Mouse (Mus musculus) midbrain, embryonic 16.5 days (tissue): Measurements from ENCODE around the gene Orm1. TPM values are rescaled to one million over a fixed set of nuclear protein-coding genes. Genes with fewer than 3 reads are reported as not detected.
"Not testable (repeated sequence)": the region's sequence is repeated elsewhere in the genome, so short reads cannot be mapped to it uniquely, and the experiment has no call there.

Experiments used
- ATAC-seq: fragments of 200-750 bp; cut with Nextera tagmentation; 2 replicates; pipeline ENCODE4 v1.8.0; 2017; ENCODE audit warnings: moderate TSS enrichment
- H3K27ac ChIP-seq: fragments of 300-500 bp; sonication (generic); 2 replicates; pipeline ENCODE4 v1.5.1; 2014; ENCODE audit warnings: mild to moderate bottlenecking, low read length, mixed read lengths
- H3K27me3 ChIP-seq: fragments of 300-500 bp; sonication (generic); 2 replicates; pipeline ENCODE4 v1.6.1; 2014; ENCODE audit warnings: low read depth, low read length, mixed read lengths; ENCODE audit not compliant: control insufficient read depth, insufficient read depth
- H3K36me3 ChIP-seq: fragments of 300-500 bp; sonication (generic); 2 replicates; pipeline ENCODE4 v1.6.1; 2014; ENCODE audit warnings: mild to moderate bottlenecking, low read length, moderate library complexity, mixed read lengths; ENCODE audit not compliant: control insufficient read depth, insufficient read depth
- H3K4me1 ChIP-seq: fragments of 300-500 bp; sonication (generic); 2 replicates; pipeline ENCODE4 v1.6.1; 2014; ENCODE audit warnings: mild to moderate bottlenecking, low read length, mixed read lengths; ENCODE audit not compliant: control insufficient read depth, insufficient read depth
- H3K4me2 ChIP-seq: fragments of 300-500 bp; sonication (generic); 2 replicates; pipeline ENCODE4 v1.6.1; 2014; ENCODE audit warnings: mild to moderate bottlenecking, low read length, mixed read lengths
- H3K4me3 ChIP-seq: fragments of 300-500 bp; sonication (generic); 2 replicates; pipeline ENCODE4 v1.5.1; 2014; ENCODE audit warnings: low read depth, mild to moderate bottlenecking, low read length, moderate library complexity, mixed read lengths
- H3K9ac ChIP-seq: fragments of 300-500 bp; sonication (generic); 2 replicates; pipeline ENCODE4 v1.6.1; 2014; ENCODE audit warnings: low read depth, low read length, mixed read lengths
- H3K9me3 ChIP-seq: fragments of 300-500 bp; sonication (generic); replicated peaks from 2 replicates; pipeline ENCODE4 v1.6.1; 2014; ENCODE audit warnings: mild to moderate bottlenecking, low read length, mixed read lengths; ENCODE audit not compliant: control insufficient read depth, poor library complexity, severe bottlenecking
- WGBS: fragments of 180-500 bp; shearing (Covaris S2); extraction: QIAGEN DNeasy Blood & Tissue Kit; methylation state at CpG from one replicate; pipeline ENCODE4 v1.1.7; 2014; 5-methylcytosine and 5-hydroxymethylcytosine counted together
- polyA plus RNA-seq: library from polyadenylated mRNA; unstranded; fragments of >200 nt; fragmentation: Nextera tagmentation; extraction: Ambion mirVana; gene quantifications from 2 replicates; pipeline ENCODE4 v1.2.1, GENCODE M21; 2015

The Orm1 gene
- polyA plus RNA-seq, 1 experiment from 2014 or later, result not detected

GRCm38 (mm10) chr4:63311426-63311825 is 32.9 kb upstream of the Orm1 start:
- no peak for ATAC-seq
- Histone ChIP-seq H3K9me3 (no peaks in the 10 kb centered on the region), H3K27me3 (no peaks in the 10 kb centered on the region), H3K4me3 (no peak overlapping the region), H3K4me1 (no peaks in the 10 kb centered on the region), H3K36me3 (no peaks in the 10 kb centered on the region), H3K27ac (no peak overlapping the region), H3K9ac (no peak overlapping the region), H3K4me2 (no peak overlapping the region)
- WGBS, result 89% methylated on average over 7 of the region's 7 CpGs

- 70% methylated on average over 5 of the region's 5 CpGs for WGBS
- Histone ChIP-seq H3K4me1 (no peaks in the 10 kb centered on the region), H3K9ac (no peak overlapping the region), H3K36me3 (no peaks in the 10 kb centered on the region), H3K4me2 (no peak overlapping the region), H3K27ac (no peak overlapping the region), H3K4me3 (no peak overlapping the region), H3K27me3 (no peaks in the 10 kb centered on the region), H3K9me3 (no peaks in the 10 kb centered on the region)
- no peak for ATAC-seq
Measured at GRCm38 (mm10) chr4:63314063-63314462, 30.3 kb upstream of the Orm1 start.

- Histone ChIP-seq H3K4me3 (no peak overlapping the region), H3K36me3 (no peaks in the 10 kb centered on the region), H3K4me1 (no peaks in the 10 kb centered on the region), H3K4me2 (no peak overlapping the region), H3K27me3 (no peaks in the 10 kb centered on the region), H3K9ac (no peak overlapping the region), H3K27ac (no peak overlapping the region), H3K9me3 (no peaks in the 10 kb centered on the region)
- no peak for ATAC-seq
- WGBS, result 78% methylated on average over 9 of the region's 9 CpGs
Measured at GRCm38 (mm10) chr4:63316076-63316746, 28.1 kb upstream of the Orm1 start.

- H3K27ac ChIP-seq, H3K9me3 ChIP-seq, H3K27me3 ChIP-seq, H3K4me3 ChIP-seq, ATAC-seq, H3K36me3 ChIP-seq, H3K9ac ChIP-seq, H3K4me1 ChIP-seq, H3K4me2 ChIP-seq: not testable (repeated sequence)
- WGBS, result 25% methylated on average over 3 of the region's 3 CpGs
Measured at GRCm38 (mm10) chr4:63319566-63319965, 24.8 kb upstream of the Orm1 start.

GRCm38 (mm10) chr4:63323275-63323815 is 21.0 kb upstream of the Orm1 start:
- Histone ChIP-seq H3K4me1 (no peaks in the 10 kb centered on the region), H3K9me3 (0 out of 2 replicates have a peak, but pooled peaks cover 3% of the 10 kb centered on the region), H3K27me3 (no peaks in the 10 kb centered on the region), H3K36me3 (no peaks in the 10 kb centered on the region), H3K9ac (no peak overlapping the region), H3K4me3 (no peak overlapping the region), H3K27ac (no peak overlapping the region), H3K4me2 (no peak overlapping the region)
- ATAC-seq, result no peak
- WGBS, result 85% methylated on average over 8 of the region's 8 CpGs

- Histone ChIP-seq H3K9ac (no peak overlapping the region), H3K36me3 (no peaks in the 10 kb centered on the region), H3K9me3 (no peaks in the 10 kb centered on the region), H3K4me1 (no peaks in the 10 kb centered on the region), H3K27ac (no peak overlapping the region), H3K4me2 (no peak overlapping the region), H3K4me3 (no peak overlapping the region), H3K27me3 (no peaks in the 10 kb centered on the region)
- 93% methylated on average over 4 of the region's 4 CpGs for WGBS
- no peak for ATAC-seq
Measured at GRCm38 (mm10) chr4:63333403-63333802, 11.0 kb upstream of the Orm1 start.

GRCm38 (mm10) chr4:63338414-63339076 is 5.8 kb upstream of the Orm1 start:
- no peak for ATAC-seq
- WGBS, result 56% methylated on average over 3 of the region's 3 CpGs
- no peaks in the 10 kb centered on the region for H3K36me3 ChIP-seq

GRCm38 (mm10) chr4:63342491-63342890 is 1.9 kb upstream of the Orm1 start:
- H3K9me3 ChIP-seq, result no peaks in the 10 kb centered on the region
- WGBS, result 62% methylated on average over 4 of the region's 4 CpGs
- H3K4me3 ChIP-seq, result no peak overlapping the region
- no peaks in the 10 kb centered on the region for H3K4me1 ChIP-seq
- H3K4me2 ChIP-seq, result no peak overlapping the region
- no peaks in the 10 kb centered on the region for H3K27me3 ChIP-seq
- no peaks in the 10 kb centered on the region for H3K36me3 ChIP-seq
- ATAC-seq, result no peak
- no peak overlapping the region for H3K9ac ChIP-seq
- H3K27ac ChIP-seq, result no peak overlapping the region

More at GRCm38 (mm10) chr4:63338414-63339076, 5.8 kb upstream of the Orm1 start:
- Histone ChIP-seq H3K4me2 (no peak overlapping the region), H3K27ac (no peak overlapping the region), H3K9me3 (no peaks in the 10 kb centered on the region), H3K9ac (no peak overlapping the region), H3K4me3 (no peak overlapping the region), H3K4me1 (no peaks in the 10 kb centered on the region), H3K27me3 (no peaks in the 10 kb centered on the region)

GRCm38 (mm10) chr4:63343608-63344007 is 752 bp upstream of the Orm1 start:
- no peak overlapping the region for H3K27ac ChIP-seq
- no peak overlapping the region for H3K9ac ChIP-seq
- no peaks in the 10 kb centered on the region for H3K27me3 ChIP-seq
- H3K4me2 ChIP-seq, result no peak overlapping the region
- WGBS, result 68% methylated on average over 3 of the region's 3 CpGs
- no peak for ATAC-seq
- no peaks in the 10 kb centered on the region for H3K4me1 ChIP-seq
- H3K36me3 ChIP-seq, result no peaks in the 10 kb centered on the region
- H3K4me3 ChIP-seq, result no peak overlapping the region
- no peaks in the 10 kb centered on the region for H3K9me3 ChIP-seq
